Mouse (Mus musculus) heart, embryonic 10.5 days (tissue): ENCODE data around the gene Mettl21a. TPM values are rescaled to one million over a fixed set of nuclear protein-coding genes. Genes with fewer than 3 reads are reported as not detected.
A peak's percentile ranks its signal among the peaks of the same experiment; 100 is the strongest.

ENCODE experiments used
- DNase-seq: peaks from one replicate; pipeline ENCODE4 v3.0.0-alpha.2; 2017; ENCODE audit warnings: low spot score
- H3K27ac ChIP-seq: fragments of 300-500 bp; sonication (generic); 2 replicates; pipeline ENCODE4 v1.5.1; 2016; ENCODE audit warnings: mild to moderate bottlenecking
- H3K27me3 ChIP-seq: fragments of 300-500 bp; sonication (generic); 2 replicates; pipeline ENCODE4 v1.6.1; 2016; ENCODE audit warnings: mild to moderate bottlenecking; ENCODE audit not compliant: poor library complexity, insufficient read depth, severe bottlenecking
- H3K36me3 ChIP-seq: fragments of 300-500 bp; sonication (generic); 2 replicates; pipeline ENCODE4 v1.6.1; 2016; ENCODE audit warnings: mild to moderate bottlenecking, moderate library complexity
- H3K4me1 ChIP-seq: fragments of 300-500 bp; sonication (generic); 2 replicates; pipeline ENCODE4 v1.6.1; 2016; ENCODE audit warnings: mild to moderate bottlenecking
- H3K4me3 ChIP-seq: fragments of 300-500 bp; sonication (generic); 2 replicates; pipeline ENCODE4 v1.5.1; 2016; ENCODE audit warnings: mild to moderate bottlenecking, moderate library complexity
- H3K9me3 ChIP-seq: fragments of 300-500 bp; sonication (generic); 2 replicates; pipeline ENCODE4 v1.6.1; 2016; ENCODE audit warnings: mild to moderate bottlenecking, moderate library complexity
- WGBS: fragments of 180-500 bp; shearing (Covaris S2); methylation state at CpG from one replicate; pipeline ENCODE4 v1.1.7; 2016; 5-methylcytosine and 5-hydroxymethylcytosine counted together
- polyA plus RNA-seq: library from polyadenylated mRNA; unstranded; fragments of >200 nt; fragmentation: Nextera tagmentation; extraction: Ambion mirVana; gene quantifications from 2 replicates; pipeline ENCODE4 v1.2.1, GENCODE M21; 2016

Gene Mettl21a
- polyA plus RNA-seq, 1 experiment from 2014 or later, result 14.7 TPM

- no peak for DNase-seq
These were observed 14.5 kb upstream of the Mettl21a start for GRCm38 (mm10) chr1:64631526-64631925.

GRCm38 (mm10) chr1:64625214-64625613, 8.2 kb upstream of the Mettl21a start:
- peak; percentile 65 for DNase-seq
- Histone ChIP-seq H3K9me3 (no peaks in the 10 kb centered on the region), H3K27me3 (no peaks in the 10 kb centered on the region)

More at GRCm38 (mm10) chr1:64631526-64631925, 14.5 kb upstream of the Mettl21a start:
- Histone ChIP-seq H3K4me3 (no peak overlapping the region), H3K4me1 (no peaks in the 10 kb centered on the region), H3K36me3 (no peaks in the 10 kb centered on the region), H3K9me3 (no peaks in the 10 kb centered on the region), H3K27me3 (no peaks in the 10 kb centered on the region), H3K27ac (no peak overlapping the region)
- WGBS, result 68% methylated on average over 5 of the region's 5 CpGs

GRCm38 (mm10) chr1:64623558-64624435, 6.8 kb upstream of the Mettl21a start:
- no peaks in the 10 kb centered on the region for H3K36me3 ChIP-seq
- WGBS, result 61% methylated on average over 12 of the region's 12 CpGs
- H3K27me3 ChIP-seq, result no peaks in the 10 kb centered on the region
- H3K4me1 ChIP-seq, result no peaks in the 10 kb centered on the region; the same call in 1 of the 2 replicates
- DNase-seq, result no peak
- no peaks in the 10 kb centered on the region for H3K9me3 ChIP-seq
- no peak overlapping the region for H3K27ac ChIP-seq
- H3K4me3 ChIP-seq, result no peak overlapping the region

More at GRCm38 (mm10) chr1:64625214-64625613, 8.2 kb upstream of the Mettl21a start:
- Histone ChIP-seq H3K4me1 (no peaks in the 10 kb centered on the region; the same call in 1 of the 2 replicates), H3K27ac (no peak overlapping the region), H3K4me3 (no peak overlapping the region), H3K36me3 (no peaks in the 10 kb centered on the region)

GRCm38 (mm10) chr1:64621116-64621515, 4.1 kb upstream of the Mettl21a start:
- 78% methylated on average over 5 of the region's 5 CpGs for WGBS
- DNase-seq, result no peak

GRCm38 (mm10) chr1:64618226-64618625, 1.2 kb upstream of the Mettl21a start:
- WGBS, result 81% methylated on average over 3 of the region's 3 CpGs
- H3K36me3 ChIP-seq, result peaks cover 6% of the 10 kb centered on the region; the same call in 1 of the 2 replicates
- H3K27ac ChIP-seq, result no peak overlapping the region
- H3K27me3 ChIP-seq, result no peaks in the 10 kb centered on the region
- H3K4me1 ChIP-seq, result peaks cover 8% of the 10 kb centered on the region
- no peak for DNase-seq
- peak overlapping the region; percentile 76; the same call in 1 of the 2 replicates for H3K4me3 ChIP-seq
- no peaks in the 10 kb centered on the region for H3K9me3 ChIP-seq

More at GRCm38 (mm10) chr1:64621116-64621515, 4.1 kb upstream of the Mettl21a start:
- H3K27ac ChIP-seq, result no peak overlapping the region
- no peaks in the 10 kb centered on the region for H3K27me3 ChIP-seq
- H3K4me1 ChIP-seq, result peaks cover 5% of the 10 kb centered on the region
- H3K36me3 ChIP-seq, result no peaks in the 10 kb centered on the region
- no peaks in the 10 kb centered on the region for H3K9me3 ChIP-seq
- no peak overlapping the region for H3K4me3 ChIP-seq

GRCm38 (mm10) chr1:64617715-64617984, 608 bp upstream of the Mettl21a start:
- peak overlapping the region; percentile 76 for H3K4me3 ChIP-seq
- DNase-seq, result peak; percentile 94
- H3K27ac ChIP-seq, result peak overlapping the region; percentile 96
- peaks cover 8% of the 10 kb centered on the region for H3K4me1 ChIP-seq
- WGBS, result under 1% methylated on average over 15 of the region's 15 CpGs
- H3K27me3 ChIP-seq, result no peaks in the 10 kb centered on the region
- H3K36me3 ChIP-seq, result peaks cover 6% of the 10 kb centered on the region; the same call in 1 of the 2 replicates
- no peaks in the 10 kb centered on the region for H3K9me3 ChIP-seq

- peaks cover 9% of the 10 kb centered on the region; the same call in 1 of the 2 replicates for H3K36me3 ChIP-seq
- 11% methylated on average over 8 of the region's 8 CpGs for WGBS
- H3K9me3 ChIP-seq, result no peaks in the 10 kb centered on the region
- H3K4me1 ChIP-seq, result peaks cover 8% of the 10 kb centered on the region
- H3K27ac ChIP-seq, result peak overlapping the region; percentile 96
- DNase-seq, result no peak
- H3K27me3 ChIP-seq, result no peaks in the 10 kb centered on the region
- peak overlapping the region; percentile 76 for H3K4me3 ChIP-seq
These were observed 536 bp downstream of the Mettl21a start for GRCm38 (mm10) chr1:64616531-64616880.

GRCm38 (mm10) chr1:64616076-64616475, 966 bp downstream of the Mettl21a start:
- no peaks in the 10 kb centered on the region for H3K9me3 ChIP-seq
- peaks cover 9% of the 10 kb centered on the region; the same call in 1 of the 2 replicates for H3K36me3 ChIP-seq
- peaks cover 8% of the 10 kb centered on the region for H3K4me1 ChIP-seq
- no peak for DNase-seq
- H3K27ac ChIP-seq, result peak overlapping the region; percentile 96
- no peaks in the 10 kb centered on the region for H3K27me3 ChIP-seq
- H3K4me3 ChIP-seq, result peak overlapping the region; percentile 76
- 66% methylated on average over 6 of the region's 6 CpGs for WGBS

GRCm38 (mm10) chr1:64615531-64615991, 1.5 kb downstream of the Mettl21a start:
- H3K27me3 ChIP-seq, result no peaks in the 10 kb centered on the region
- H3K9me3 ChIP-seq, result no peaks in the 10 kb centered on the region
- WGBS, result 89% methylated on average over 11 of the region's 11 CpGs
- H3K4me3 ChIP-seq, result no peak overlapping the region
- no peak for DNase-seq
- H3K36me3 ChIP-seq, result peaks cover 11% of the 10 kb centered on the region; the same call in 1 of the 2 replicates
- no peak overlapping the region for H3K27ac ChIP-seq
- peaks cover 8% of the 10 kb centered on the region for H3K4me1 ChIP-seq

- WGBS, result 76% methylated on average over 10 of the region's 10 CpGs
- no peaks in the 10 kb centered on the region for H3K9me3 ChIP-seq
- no peaks in the 10 kb centered on the region for H3K27me3 ChIP-seq
- H3K27ac ChIP-seq, result no peak overlapping the region
- no peak for DNase-seq
- no peak overlapping the region for H3K4me3 ChIP-seq
- H3K4me1 ChIP-seq, result peaks cover 13% of the 10 kb centered on the region
- H3K36me3 ChIP-seq, result peaks cover 16% of the 10 kb centered on the region
These were observed 2.2 kb downstream of the Mettl21a start for GRCm38 (mm10) chr1:64614801-64615345.

- Histone ChIP-seq H3K4me1 (peaks cover 13% of the 10 kb centered on the region), H3K36me3 (peaks cover 18% of the 10 kb centered on the region)
- 85% methylated on average over 9 of the region's 9 CpGs for WGBS
These were observed 2.7 kb downstream of the Mettl21a start for GRCm38 (mm10) chr1:64614311-64614710.

GRCm38 (mm10) chr1:64609976-64610375, 7.1 kb downstream of the Mettl21a start:
- Histone ChIP-seq H3K9me3 (no peaks in the 10 kb centered on the region), H3K27ac (no peak overlapping the region), H3K27me3 (no peaks in the 10 kb centered on the region), H3K4me1 (peaks cover 5% of the 10 kb centered on the region; the same call in 1 of the 2 replicates), H3K36me3 (peaks cover 44% of the 10 kb centered on the region), H3K4me3 (no peak overlapping the region)
- 76% methylated on average over 9 of the region's 9 CpGs for WGBS
- no peak for DNase-seq

More at GRCm38 (mm10) chr1:64614311-64614710, 2.7 kb downstream of the Mettl21a start:
- no peaks in the 10 kb centered on the region for H3K27me3 ChIP-seq
- H3K27ac ChIP-seq, result no peak overlapping the region
- no peak for DNase-seq
- H3K9me3 ChIP-seq, result no peaks in the 10 kb centered on the region
- no peak overlapping the region for H3K4me3 ChIP-seq

GRCm38 (mm10) chr1:64609145-64609544, 7.9 kb downstream of the Mettl21a start:
- Histone ChIP-seq H3K27ac (no peak overlapping the region), H3K27me3 (no peaks in the 10 kb centered on the region), H3K9me3 (no peaks in the 10 kb centered on the region), H3K4me3 (no peak overlapping the region), H3K4me1 (peaks cover 5% of the 10 kb centered on the region; the same call in 1 of the 2 replicates), H3K36me3 (peaks cover 43% of the 10 kb centered on the region)
- WGBS, result 68% methylated on average over 4 of the region's 4 CpGs
- DNase-seq, result no peak
